Mouse (Mus musculus) heart, embryonic 12.5 days (tissue): ENCODE measurements around the gene Mynn. TPM values are rescaled to one million over a fixed set of nuclear protein-coding genes. Genes with fewer than 3 reads are reported as not detected.

Source experiments
- ATAC-seq: fragments of 200-750 bp; cut with Nextera tagmentation; 2 replicates; pipeline ENCODE4 v1.8.0; 2017; ENCODE audit warnings: moderate TSS enrichment, moderate library complexity; ENCODE audit not compliant: insufficient number of reproducible peaks, low FRiP score
- H3K27ac ChIP-seq: fragments of 300-500 bp; sonication (generic); 2 replicates; pipeline ENCODE4 v1.5.1; 2016; ENCODE audit warnings: mild to moderate bottlenecking, moderate library complexity; ENCODE audit not compliant: poor library complexity, severe bottlenecking
- H3K27me3 ChIP-seq: fragments of 300-500 bp; sonication (generic); replicated peaks from 2 replicates; pipeline ENCODE4 v1.6.1; 2016; ENCODE audit warnings: mild to moderate bottlenecking, moderate library complexity
- H3K36me3 ChIP-seq: fragments of 300-500 bp; sonication (generic); 2 replicates; pipeline ENCODE4 v1.6.1; 2016; ENCODE audit warnings: mild to moderate bottlenecking, moderate library complexity
- H3K4me1 ChIP-seq: fragments of 300-500 bp; sonication (generic); replicated peaks from 2 replicates; pipeline ENCODE4 v1.6.1; 2016; ENCODE audit warnings: mild to moderate bottlenecking
- H3K4me2 ChIP-seq: fragments of 300-500 bp; sonication (generic); 2 replicates; pipeline ENCODE4 v1.6.1; 2016; ENCODE audit warnings: mild to moderate bottlenecking, moderate library complexity
- H3K4me3 ChIP-seq: fragments of 300-500 bp; sonication (generic); 2 replicates; pipeline ENCODE4 v1.5.1; 2016; ENCODE audit warnings: mild to moderate bottlenecking
- H3K9ac ChIP-seq: fragments of 300-500 bp; sonication (generic); 2 replicates; pipeline ENCODE4 v1.6.1; 2016; ENCODE audit warnings: mild to moderate bottlenecking, moderate library complexity
- H3K9me3 ChIP-seq: fragments of 300-500 bp; sonication (generic); replicated peaks from 2 replicates; pipeline ENCODE4 v1.6.1; 2016; ENCODE audit warnings: mild to moderate bottlenecking, moderate library complexity
- WGBS: fragments of 180-500 bp; shearing (Covaris S2); methylation state at CpG from one replicate; pipeline ENCODE4 v1.1.7; 2016; 5-methylcytosine and 5-hydroxymethylcytosine counted together
- polyA plus RNA-seq: library from polyadenylated mRNA; unstranded; fragments of >200 nt; fragmentation: Nextera tagmentation; extraction: Ambion mirVana; gene quantifications from 2 replicates; pipeline ENCODE4 v1.2.1, GENCODE M21; 2016

Mynn gene
- polyA plus RNA-seq, 1 experiment from 2014 or later: 23.2 TPM

DNA sequence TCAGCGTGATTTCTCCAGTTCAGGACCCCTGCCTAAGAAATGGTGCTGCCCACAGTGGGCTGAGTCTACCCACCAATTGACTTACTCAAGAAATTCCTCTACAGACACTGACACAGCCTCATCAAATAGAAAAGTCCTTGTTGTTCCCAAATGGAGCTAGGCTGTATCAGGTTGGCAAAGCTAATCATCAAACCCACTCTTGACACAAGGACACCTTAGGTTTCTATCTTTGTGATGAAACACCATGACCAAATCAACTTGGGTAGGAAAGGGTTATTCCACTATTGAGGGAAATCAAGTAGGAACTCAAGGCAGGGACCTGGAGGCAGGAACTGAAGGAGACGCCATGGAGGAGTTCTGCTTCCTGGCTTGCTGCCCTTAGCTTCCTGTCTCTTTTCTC, 42.3 kb downstream of the Mynn start, which contains the start of gene Lrriq4:
TSS of gene Lrriq4 (plus strand) at position 301 of the 400 bp plus-strand sequence.
- H3K36me3 ChIP-seq: no peaks in the 10 kb centered on the region
- H3K9ac ChIP-seq: no peak within 1 kb of the TSS
- peaks cover 6% of the 10 kb centered on the region; the same call in 1 of the 2 replicates for H3K4me1 ChIP-seq
- H3K27ac ChIP-seq: no peak within 1 kb of the TSS
- peaks cover 10% of the 10 kb centered on the region for H3K27me3 ChIP-seq
- WGBS: 56% methylated on average over 2 of the region's 2 CpGs
- H3K4me3 ChIP-seq: no peak within 1 kb of the TSS
- no peak for ATAC-seq
- no peaks in the 10 kb centered on the region for H3K9me3 ChIP-seq
- H3K4me2 ChIP-seq: no peak within 1 kb of the TSS

DNA sequence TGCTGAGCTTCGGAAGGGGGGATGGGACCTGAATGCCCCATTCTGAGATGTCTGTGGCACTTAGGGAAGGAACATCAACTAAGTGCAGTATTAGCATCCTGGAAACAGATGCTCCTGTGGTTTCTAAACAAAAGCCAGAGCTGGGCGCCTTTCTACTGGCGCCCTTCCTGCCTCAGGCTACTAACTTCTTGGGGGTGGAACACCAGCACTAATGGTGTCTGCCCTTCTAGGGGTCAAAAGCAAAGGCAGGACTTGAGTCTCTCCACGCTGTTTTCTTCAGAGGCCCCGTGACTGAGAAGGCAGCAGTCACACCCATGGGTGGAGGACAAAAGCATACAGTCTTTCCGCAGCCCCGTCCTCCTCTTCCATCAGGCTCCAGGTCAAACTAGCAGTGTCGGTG, 44.9 kb downstream of the Mynn start:
- Histone ChIP-seq H3K4me3 (no peak overlapping the region), H3K4me2 (no peak overlapping the region), H3K36me3 (no peaks in the 10 kb centered on the region), H3K27me3 (peaks cover 33% of the 10 kb centered on the region), H3K27ac (no peak overlapping the region), H3K9ac (no peak overlapping the region), H3K4me1 (peaks cover 12% of the 10 kb centered on the region), H3K9me3 (no peaks in the 10 kb centered on the region)
- ATAC-seq: no peak
- WGBS: 45% methylated on average over 8 of the region's 8 CpGs

GRCm38 (mm10) chr3:30647440-30648090, 45.7 kb downstream of the Mynn start, which contains the start of gene Lrrc34:
Lrrc34 (minus strand) TSS chr3:30647869.
- H3K9ac ChIP-seq: peak within 1 kb of the TSS; percentile 77
- under 1% methylated on average over 25 of the region's 25 CpGs for WGBS
- H3K4me1 ChIP-seq: peaks cover 12% of the 10 kb centered on the region
- H3K4me3 ChIP-seq: peak within 1 kb of the TSS; percentile 52
- no peaks in the 10 kb centered on the region for H3K9me3 ChIP-seq
- no peak within 1 kb of the TSS for H3K27ac ChIP-seq
- ATAC-seq: peak; percentile 75
- H3K36me3 ChIP-seq: no peaks in the 10 kb centered on the region
- H3K4me2 ChIP-seq: peak within 1 kb of the TSS; percentile 94
- peaks cover 40% of the 10 kb centered on the region for H3K27me3 ChIP-seq

GRCm38 (mm10) chr3:30648466-30648865, 46.6 kb downstream of the Mynn start:
- 98% methylated on average over 2 of the region's 2 CpGs for WGBS

GRCm38 (mm10) chr3:30650062-30650841, 48.4 kb downstream of the Mynn start:
- Histone ChIP-seq H3K4me3 (peak overlapping the region; percentile 55), H3K36me3 (no peaks in the 10 kb centered on the region), H3K27me3 (peaks cover 40% of the 10 kb centered on the region), H3K4me2 (peak overlapping the region; percentile 91), H3K4me1 (peaks cover 12% of the 10 kb centered on the region), H3K9ac (peak overlapping the region; percentile 51; the same call in 1 of the 2 replicates), H3K9me3 (no peaks in the 10 kb centered on the region), H3K27ac (no peak overlapping the region)
- under 1% methylated on average over 41 of the region's 41 CpGs for WGBS
- ATAC-seq: no peak

More at GRCm38 (mm10) chr3:30648466-30648865, 46.6 kb downstream of the Mynn start:
- no peaks in the 10 kb centered on the region for H3K36me3 ChIP-seq
- no peak overlapping the region for H3K9ac ChIP-seq
- peaks cover 40% of the 10 kb centered on the region for H3K27me3 ChIP-seq
- no peak overlapping the region for H3K4me3 ChIP-seq
- no peak overlapping the region for H3K4me2 ChIP-seq
- no peaks in the 10 kb centered on the region for H3K9me3 ChIP-seq
- ATAC-seq: no peak
- no peak overlapping the region for H3K27ac ChIP-seq
- peaks cover 12% of the 10 kb centered on the region for H3K4me1 ChIP-seq

GRCm38 (mm10) chr3:30655937-30656336, 54.1 kb downstream of the Mynn start:
- no peak overlapping the region for H3K27ac ChIP-seq
- no peak overlapping the region for H3K4me3 ChIP-seq
- no peak for ATAC-seq
- no peak overlapping the region for H3K9ac ChIP-seq
- no peaks in the 10 kb centered on the region for H3K4me1 ChIP-seq
- H3K27me3 ChIP-seq: peaks cover 15% of the 10 kb centered on the region
- H3K9me3 ChIP-seq: no peaks in the 10 kb centered on the region
- WGBS: 83% methylated on average over 5 of the region's 5 CpGs
- H3K36me3 ChIP-seq: no peaks in the 10 kb centered on the region
- H3K4me2 ChIP-seq: no peak overlapping the region

- Histone ChIP-seq H3K4me1 (no peaks in the 10 kb centered on the region), H3K27ac (no peak overlapping the region), H3K9me3 (no peaks in the 10 kb centered on the region), H3K9ac (no peak overlapping the region), H3K36me3 (no peaks in the 10 kb centered on the region), H3K4me3 (no peak overlapping the region), H3K4me2 (no peak overlapping the region), H3K27me3 (no peaks in the 10 kb centered on the region)
- WGBS: 82% methylated on average over 9 of the region's 9 CpGs
- no peak for ATAC-seq
These were observed 56.6 kb downstream of the Mynn start for GRCm38 (mm10) chr3:30658486-30658885.

Other genes starting within 250 kb of the Mynn start
- 38.7 and 43.8 TPM in 2 replicates for gene Mecom, start 54.1 kb upstream of the Mynn start, polyA plus RNA-seq
- not detected in 2 replicates for gene Actrt3, start 2.1 kb upstream of the Mynn start, polyA plus RNA-seq
- 0.15 TPM in 1 of 2 replicates, not detected in the other for gene Lrriq4, start 42.4 kb downstream of the Mynn start, polyA plus RNA-seq
- gene Lrrc34, start 45.8 kb downstream of the Mynn start, polyA plus RNA-seq: 0.49 and 0.62 TPM in 2 replicates
- not detected in 2 replicates for gene Lrrc31, start 97.8 kb downstream of the Mynn start, polyA plus RNA-seq
- not detected in 2 replicates for gene Samd7, start 144.2 kb downstream of the Mynn start, polyA plus RNA-seq
- 76.7 and 78.7 TPM in 2 replicates for gene Sec62, start 190.8 kb downstream of the Mynn start, polyA plus RNA-seq